8 mouse cellular contexts compared by ENCODE assay signal in genomic region chr2:30134378-30134711, GRCm38 (mm10). TPM values are rescaled to one million over a fixed set of nuclear protein-coding genes. Genes with fewer than 3 reads are reported as not detected.
A peak's percentile ranks its signal among the peaks of the same experiment; 100 is the strongest.
DNase-seq lines count a peak whose midpoint lies in the region; ATAC-seq and TF ChIP-seq lines count a peak whose summit lies in the region.

No protein-coding gene starts in this region.

- 11% methylated on average over 6 of the region's 6 CpGs for WGBS in spleen, adult 2 months
- whole genome bisulfite sequencing in forebrain, embryonic 11.5 days, result 32% methylated on average over 6 of the region's 6 CpGs
- 26% methylated on average over 6 of the region's 6 CpGs for WGBS in limb, embryonic 12.5 days
- 27% methylated on average over 6 of the region's 6 CpGs for WGBS in stomach, embryonic 14.5 days

- H3K27me3 ChIP-seq in spleen, adult 2 months (ENCODE audit: control insufficient read depth, insufficient read depth, low read length), result no peaks in the 10 kb centered on the region
- no peaks in the 10 kb centered on the region for H3K27me3 ChIP-seq in forebrain, embryonic 11.5 days (ENCODE audit: control insufficient read depth, insufficient read depth, low read length)
- H3K27me3 ChIP-seq in limb, embryonic 12.5 days, result no peaks in the 10 kb centered on the region
- no peaks in the 10 kb centered on the region for H3K27me3 ChIP-seq in stomach, embryonic 14.5 days (ENCODE audit: control insufficient read depth, insufficient read depth, low read length)

- no peak for TF ChIP-seq CTCF in spleen, adult 2 months (IDR thresholded peaks at IDR 0.05; ENCODE audit: extremely low read depth, insufficient read depth, insufficient read length, insufficient replicate concordance)

- no peak for TF ChIP-seq POLR2A in spleen, adult 2 months (IDR thresholded peaks at IDR 0.05; ENCODE audit: low read depth, low read length)

- peak; percentile 14; the same call in 1 of the 2 replicates for ATAC-seq in forebrain, embryonic 11.5 days (replicated peaks; ENCODE audit: low FRiP score)
- ATAC-seq in limb, embryonic 12.5 days (ENCODE audit: insufficient number of reproducible peaks, insufficient read depth, low FRiP score, low TSS enrichment, low read depth), result no peak
- no peak for ATAC-seq in stomach, embryonic 14.5 days (ENCODE audit: insufficient number of reproducible peaks, insufficient read depth, low FRiP score, low read depth)

- peaks cover 8% of the 10 kb centered on the region; the same call in 1 of the 2 replicates for H3K4me1 ChIP-seq in spleen, adult 2 months (ENCODE audit: control insufficient read depth, insufficient read depth, insufficient read length)
- peaks cover 13% of the 10 kb centered on the region for H3K4me1 ChIP-seq in forebrain, embryonic 11.5 days (replicated peaks; ENCODE audit: control insufficient read depth, insufficient read depth, low read length)
- H3K4me1 ChIP-seq in limb, embryonic 12.5 days (replicated peaks), result peaks cover 21% of the 10 kb centered on the region
- peaks cover 17% of the 10 kb centered on the region for H3K4me1 ChIP-seq in stomach, embryonic 14.5 days (ENCODE audit: control insufficient read depth, insufficient read depth, low read length)

- H3K36me3 ChIP-seq in spleen, adult 2 months (ENCODE audit: control insufficient read depth, insufficient read depth, low read length), result peaks cover 11% of the 10 kb centered on the region
- no peaks in the 10 kb centered on the region for H3K36me3 ChIP-seq in forebrain, embryonic 11.5 days (ENCODE audit: control insufficient read depth, insufficient read depth, low read length)
- H3K36me3 ChIP-seq in limb, embryonic 12.5 days, result peaks cover 40% of the 10 kb centered on the region
- peaks cover 6% of the 10 kb centered on the region; the same call in 1 of the 2 replicates for H3K36me3 ChIP-seq in stomach, embryonic 14.5 days (ENCODE audit: control insufficient read depth, insufficient read depth, low read length)

- no peak for DNase-seq in spleen, adult 2 months (ENCODE audit: low read depth in 1 of 2, low spot score in 2 of 2)
- no peak for DNase-seq in spleen, adult 12 weeks (ENCODE audit: low spot score)
- DNase-seq in forebrain, embryonic 11.5 days (ENCODE audit: low spot score), result no peak
- DNase-seq in cerebellum, adult 9-10 months, result no peak
- no peak for DNase-seq in cerebellum, adult 8-10 months
- no peak for DNase-seq in layer of hippocampus, postnatal 25 days (ENCODE audit: extremely low spot score in 1 of 2, low spot score in 1 of 2)

- H3K9me3 ChIP-seq in forebrain, embryonic 11.5 days (ENCODE audit: control insufficient read depth, low read length), result no peaks in the 10 kb centered on the region
- no peaks in the 10 kb centered on the region for H3K9me3 ChIP-seq in limb, embryonic 12.5 days
- no peaks in the 10 kb centered on the region for H3K9me3 ChIP-seq in stomach, embryonic 14.5 days (ENCODE audit: control insufficient read depth, low read depth, low read length)

- H3K9ac ChIP-seq in forebrain, embryonic 11.5 days (ENCODE audit: low read length), result peak overlapping the region; percentile 83
- H3K9ac ChIP-seq in limb, embryonic 12.5 days (replicated peaks), result peak overlapping the region; percentile 67
- H3K9ac ChIP-seq in stomach, embryonic 14.5 days (replicated peaks; ENCODE audit: low read depth, low read length), result peak overlapping the region; percentile 71

- peak overlapping the region; percentile 89 for H3K4me3 ChIP-seq in spleen, adult 2 months (ENCODE audit: extremely low read depth, insufficient read depth, insufficient read length)
- H3K4me3 ChIP-seq in forebrain, embryonic 11.5 days (ENCODE audit: low read depth, low read length), result peak overlapping the region; percentile 88
- H3K4me3 ChIP-seq in limb, embryonic 12.5 days (replicated peaks), result peak overlapping the region; percentile 68
- H3K4me3 ChIP-seq in stomach, embryonic 14.5 days (ENCODE audit: low read depth, low read length), result peak overlapping the region; percentile 86

- H3K27ac ChIP-seq in spleen, adult 2 months (ENCODE audit: insufficient read depth, low read length), result peak overlapping the region; percentile 75; the same call in 1 of the 2 replicates
- no peak overlapping the region for H3K27ac ChIP-seq in forebrain, embryonic 11.5 days (ENCODE audit: low read depth, low read length)
- H3K27ac ChIP-seq in limb, embryonic 12.5 days, result 0 out of 2 replicates have a peak overlapping the region, but pooled peaks have one; percentile 35
- H3K27ac ChIP-seq in stomach, embryonic 14.5 days (ENCODE audit: low read length), result peak overlapping the region; percentile 75; the same call in 1 of the 2 replicates

- peak overlapping the region; percentile 93 for H3K4me2 ChIP-seq in forebrain, embryonic 11.5 days (ENCODE audit: low read depth, low read length, severe bottlenecking)
- H3K4me2 ChIP-seq in limb, embryonic 12.5 days, result peak overlapping the region; percentile 94
- H3K4me2 ChIP-seq in stomach, embryonic 14.5 days (replicated peaks; ENCODE audit: low read depth, low read length), result peak overlapping the region; percentile 88

RNA-seq across cellular contexts. Expression of gene Tbc1d13, which starts 0.8 kb away (rescaled TPM):
- polyA plus RNA-seq in spleen, adult 2 months (2012; rRNA removed), result 48.5 and 50.9 TPM in 2 replicates
- polyA plus RNA-seq in forebrain, embryonic 11.5 days (2014; fragmentation: Nextera tagmentation; extraction: Ambion mirVana), result 11.6 and 15.2 TPM in 2 replicates
- 11.3 and 13.1 TPM in 2 replicates for polyA plus RNA-seq in limb, embryonic 12.5 days (2016; fragmentation: Nextera tagmentation; extraction: Ambion mirVana)
- 12.0 and 12.4 TPM in 2 replicates for polyA plus RNA-seq in stomach, embryonic 14.5 days (2014; fragmentation: Nextera tagmentation; extraction: Ambion mirVana)
- total RNA-seq in layer of hippocampus, postnatal 25 days (2021), result 10 to 100 TPM; 59.0 to 61.6 TPM

RNA-seq across cellular contexts. Expression of gene Zer1, which starts 10.0 kb away (rescaled TPM):
- polyA plus RNA-seq in spleen, adult 2 months (2012; rRNA removed), result 59.0 and 78.3 TPM in 2 replicates
- polyA plus RNA-seq in forebrain, embryonic 11.5 days (2014; fragmentation: Nextera tagmentation; extraction: Ambion mirVana), result 8.0 and 8.1 TPM in 2 replicates
- polyA plus RNA-seq in limb, embryonic 12.5 days (2016; fragmentation: Nextera tagmentation; extraction: Ambion mirVana), result 11.8 and 12.0 TPM in 2 replicates
- 11.3 and 13.6 TPM in 2 replicates for polyA plus RNA-seq in stomach, embryonic 14.5 days (2014; fragmentation: Nextera tagmentation; extraction: Ambion mirVana)
- 100 to 1,000 TPM; 191 to 213 TPM for total RNA-seq in layer of hippocampus, postnatal 25 days (2021)

RNA-seq across cellular contexts. Expression of gene Endog, which starts 36.9 kb away (rescaled TPM):
- polyA plus RNA-seq in spleen, adult 2 months (2012; rRNA removed), result 19.4 and 33.0 TPM in 2 replicates
- polyA plus RNA-seq in forebrain, embryonic 11.5 days (2014; fragmentation: Nextera tagmentation; extraction: Ambion mirVana), result 14.4 and 16.4 TPM in 2 replicates
- 17.9 and 18.4 TPM in 2 replicates for polyA plus RNA-seq in limb, embryonic 12.5 days (2016; fragmentation: Nextera tagmentation; extraction: Ambion mirVana)
- 21.9 and 24.8 TPM in 2 replicates for polyA plus RNA-seq in stomach, embryonic 14.5 days (2014; fragmentation: Nextera tagmentation; extraction: Ambion mirVana)
- total RNA-seq in layer of hippocampus, postnatal 25 days (2021), result 10 to 100 TPM; 22.7 to 25.0 TPM

RNA-seq across cellular contexts. Expression of gene Zdhhc12, which starts 40.9 kb away (rescaled TPM):
- 56.2 and 92.3 TPM in 2 replicates for polyA plus RNA-seq in spleen, adult 2 months (2012; rRNA removed)
- polyA plus RNA-seq in forebrain, embryonic 11.5 days (2014; fragmentation: Nextera tagmentation; extraction: Ambion mirVana), result 27.1 and 35.4 TPM in 2 replicates
- 26.0 and 28.2 TPM in 2 replicates for polyA plus RNA-seq in limb, embryonic 12.5 days (2016; fragmentation: Nextera tagmentation; extraction: Ambion mirVana)
- polyA plus RNA-seq in stomach, embryonic 14.5 days (2014; fragmentation: Nextera tagmentation; extraction: Ambion mirVana), result 44.1 and 45.2 TPM in 2 replicates
- total RNA-seq in layer of hippocampus, postnatal 25 days (2021), result 10 to 100 TPM in 1 of 2 experiments, 1 to 10 TPM in 1; 9.9 to 11.4 TPM

RNA-seq across cellular contexts. Expression of gene Spout1, which starts 43.9 kb away (rescaled TPM):
- polyA plus RNA-seq in spleen, adult 2 months (2012; rRNA removed), result 19.1 and 23.3 TPM in 2 replicates
- 79.7 and 81.7 TPM in 2 replicates for polyA plus RNA-seq in forebrain, embryonic 11.5 days (2014; fragmentation: Nextera tagmentation; extraction: Ambion mirVana)
- polyA plus RNA-seq in limb, embryonic 12.5 days (2016; fragmentation: Nextera tagmentation; extraction: Ambion mirVana), result 84.5 and 90.7 TPM in 2 replicates
- 63.6 and 64.6 TPM in 2 replicates for polyA plus RNA-seq in stomach, embryonic 14.5 days (2014; fragmentation: Nextera tagmentation; extraction: Ambion mirVana)
- 10 to 100 TPM; 35.1 to 35.4 TPM for total RNA-seq in layer of hippocampus, postnatal 25 days (2021)
